Mouse (Mus musculus) midbrain, postnatal 0 days (tissue): Measurements from ENCODE around the gene Bend3. TPM values are rescaled to one million over a fixed set of nuclear protein-coding genes. Genes with fewer than 3 reads are reported as not detected.

ENCODE experiments used
- ATAC-seq: fragments of 200-750 bp; cut with Nextera tagmentation; 2 replicates; pipeline ENCODE4 v1.8.0; 2017; ENCODE audit warnings: moderate number of reproducible peaks, mild to moderate bottlenecking, moderate TSS enrichment, moderate library complexity; ENCODE audit not compliant: low FRiP score
- DNase-seq: peaks from one replicate; pipeline ENCODE4 v3.0.0-alpha.2; 2015; ENCODE audit warnings: low spot score
- H3K27ac ChIP-seq: fragments of 300-500 bp; sonication (generic); 2 replicates; pipeline ENCODE4 v1.5.1; 2014; ENCODE audit warnings: low read depth, mild to moderate bottlenecking, low read length, mixed read lengths
- H3K27me3 ChIP-seq: fragments of 300-500 bp; sonication (generic); 2 replicates; pipeline ENCODE4 v1.6.1; 2014; ENCODE audit warnings: low read length, control low read depth, mixed read lengths; ENCODE audit not compliant: insufficient read depth
- H3K36me3 ChIP-seq: fragments of 300-500 bp; sonication (generic); 2 replicates; pipeline ENCODE4 v1.6.1; 2014; ENCODE audit warnings: low read length, control low read depth, mixed read lengths; ENCODE audit not compliant: insufficient read depth
- H3K4me1 ChIP-seq: fragments of 300-500 bp; sonication (generic); 2 replicates; pipeline ENCODE4 v1.6.1; 2014; ENCODE audit warnings: mild to moderate bottlenecking, control low read depth, antibody characterized with exemption, low read length, mixed read lengths; ENCODE audit not compliant: insufficient read depth
- H3K4me2 ChIP-seq: fragments of 300-500 bp; sonication (generic); 2 replicates; pipeline ENCODE4 v1.6.1; 2014; ENCODE audit warnings: low read depth, mild to moderate bottlenecking, low read length, mixed read lengths; ENCODE audit not compliant: poor library complexity, severe bottlenecking
- H3K4me3 ChIP-seq: fragments of 300-500 bp; sonication (generic); 2 replicates; pipeline ENCODE4 v1.5.1; 2014; ENCODE audit warnings: low read depth, mild to moderate bottlenecking, low read length, moderate library complexity
- H3K9ac ChIP-seq: fragments of 300-500 bp; sonication (generic); replicated peaks from 2 replicates; pipeline ENCODE4 v1.6.1; 2014; ENCODE audit warnings: mild to moderate bottlenecking, low read length, moderate library complexity, mixed read lengths; ENCODE audit not compliant: poor library complexity, severe bottlenecking
- H3K9me3 ChIP-seq: fragments of 300-500 bp; sonication (generic); 2 replicates; pipeline ENCODE4 v1.6.1; 2016; ENCODE audit warnings: low read length, control low read depth
- CTCF ChIP-seq: IDR thresholded peaks from 2 replicates; pipeline ENCODE4 v1.5.1; 2016; ENCODE audit warnings: antibody characterized with exemption, mild to moderate bottlenecking
- WGBS: fragments of 180-500 bp; shearing (Covaris S2); extraction: QIAGEN DNeasy Blood & Tissue Kit; methylation state at CpG from one replicate; pipeline ENCODE4 v1.1.7; 2014; 5-methylcytosine and 5-hydroxymethylcytosine counted together
- polyA plus RNA-seq: library from polyadenylated mRNA; unstranded; fragments of >200 nt; fragmentation: Nextera tagmentation; extraction: Ambion mirVana; gene quantifications from 2 replicates; pipeline ENCODE4 v1.2.1, GENCODE M21; 2015
- total RNA-seq: library from RNA; depleted of rRNA; stranded (reverse); fragments of >200 nt; gene quantifications from 2 replicates; pipeline ENCODE4 v1.2.3, GENCODE M21; 2014

Gene Bend3
- total and polyA plus RNA-seq, 2 experiments from 2014 or later: 3.0 to 10.1 TPM

DNA sequence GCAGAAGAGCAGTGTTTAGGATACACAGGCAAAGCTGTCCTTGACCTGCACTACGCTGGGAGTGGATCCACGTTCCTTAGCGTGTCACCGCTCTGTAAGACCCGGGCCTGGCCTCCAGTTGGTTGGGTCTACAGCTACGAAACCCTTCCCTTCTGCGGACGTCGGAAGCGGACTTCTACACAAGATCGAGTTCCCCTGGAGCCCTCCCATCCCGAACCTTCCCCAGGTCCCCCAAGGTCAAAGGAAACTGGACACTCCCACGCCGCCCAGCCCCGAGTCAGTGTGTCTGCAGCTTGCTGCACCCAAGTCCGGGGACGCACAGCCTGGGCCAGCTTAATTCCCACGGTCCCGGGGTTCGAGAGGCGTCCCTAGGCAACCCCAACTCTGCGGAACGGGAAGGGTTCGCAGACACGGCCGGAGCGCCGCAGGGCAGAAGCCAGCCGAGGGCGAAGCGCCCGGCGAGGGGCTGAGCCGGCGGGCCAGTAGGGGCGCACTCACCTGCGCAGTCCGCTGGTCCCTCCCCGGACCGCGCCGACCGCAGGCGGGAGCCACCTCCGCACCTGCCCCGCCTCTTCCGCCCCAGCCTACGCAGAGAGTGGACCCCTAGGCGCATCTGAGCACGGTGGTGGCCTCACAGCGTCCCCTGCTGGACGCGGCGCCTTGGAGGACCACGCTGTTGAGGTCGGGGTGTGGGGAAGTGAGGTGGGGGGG is 62.0 kb downstream of the Bend3 start, which contains the start of gene 1700021F05Rik:
Gene 1700021F05Rik (minus strand): TSS at position 553 of the 711 bp plus-strand sequence.
- peak within 1 kb of the TSS; percentile 89 for H3K9ac ChIP-seq
- peak; percentile 99 for ATAC-seq
- H3K27me3 ChIP-seq: no peaks in the 10 kb centered on the region
- DNase-seq: peak; percentile 95
- WGBS: under 1% methylated on average over 47 of the region's 56 CpGs
- TF ChIP-seq CTCF: peak; percentile 86
- peaks cover 5% of the 10 kb centered on the region; the same call in 1 of the 2 replicates for H3K4me1 ChIP-seq
- H3K27ac ChIP-seq: peak within 1 kb of the TSS; percentile 74
- peak within 1 kb of the TSS; percentile 58 for H3K4me2 ChIP-seq
- no peaks in the 10 kb centered on the region for H3K9me3 ChIP-seq
- H3K36me3 ChIP-seq: 0 out of 2 replicates have a peak, but pooled peaks cover 2% of the 10 kb centered on the region
- H3K4me3 ChIP-seq: peak within 1 kb of the TSS; percentile 87

DNA sequence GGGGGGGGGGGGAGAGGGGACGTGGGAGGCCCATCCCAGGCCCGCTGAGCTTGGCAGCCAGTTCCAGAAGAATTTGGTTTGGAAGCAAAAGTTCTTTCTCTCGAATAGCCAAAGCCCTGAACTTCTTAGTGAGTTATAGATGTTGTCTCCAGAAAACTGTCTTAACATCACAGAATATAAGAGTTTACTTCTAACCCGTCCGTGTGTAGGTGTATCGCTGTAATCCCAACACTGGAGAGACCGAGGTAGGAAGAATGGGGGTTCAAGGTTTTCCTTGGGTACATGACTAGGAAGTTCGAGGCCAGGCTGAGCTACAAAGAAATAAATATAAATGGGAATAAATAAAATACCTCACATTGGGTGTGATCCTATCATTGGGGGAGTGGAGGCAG is 62.5 kb downstream of the Bend3 start:
- peak overlapping the region; percentile 58; the same call in 1 of the 2 replicates for H3K4me2 ChIP-seq
- H3K4me1 ChIP-seq: peaks cover 5% of the 10 kb centered on the region; the same call in 1 of the 2 replicates
- H3K9ac ChIP-seq: no peak overlapping the region
- 55% methylated on average over 7 of the region's 8 CpGs for WGBS
- TF ChIP-seq CTCF: no peak
- H3K9me3 ChIP-seq: no peaks in the 10 kb centered on the region
- H3K36me3 ChIP-seq: no peaks in the 10 kb centered on the region
- H3K27ac ChIP-seq: no peak overlapping the region
- ATAC-seq (peak; percentile 9; the same call in 1 of the 2 replicates), DNase-seq (no peak)
- H3K4me3 ChIP-seq: peak overlapping the region; percentile 87; the same call in 1 of the 2 replicates
- H3K27me3 ChIP-seq: no peaks in the 10 kb centered on the region

DNA sequence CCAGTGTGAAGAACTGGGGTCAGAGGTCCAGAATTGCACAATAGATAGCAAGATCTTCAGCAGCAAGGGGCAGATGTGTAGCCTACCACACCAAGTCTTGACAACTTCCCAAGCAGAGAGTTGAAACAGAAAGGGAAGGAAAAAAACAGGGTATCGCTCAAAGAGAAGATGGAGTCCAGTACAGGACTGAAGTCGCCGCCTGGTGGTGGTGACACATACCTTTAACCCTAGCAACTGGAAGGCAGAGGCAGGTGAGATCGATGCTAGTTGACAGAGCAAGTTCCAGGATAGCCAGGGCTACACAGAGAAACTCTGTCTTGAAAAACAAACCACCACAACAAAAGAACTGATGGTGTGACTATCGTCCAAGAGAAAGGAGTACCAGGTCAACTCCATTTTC is 70.8 kb downstream of the Bend3 start:
- DNase-seq: no peak
- Histone ChIP-seq H3K4me1 (no peaks in the 10 kb centered on the region), H3K4me2 (no peak overlapping the region), H3K27ac (no peak overlapping the region), H3K36me3 (no peaks in the 10 kb centered on the region), H3K27me3 (no peaks in the 10 kb centered on the region), H3K9ac (no peak overlapping the region), H3K9me3 (no peaks in the 10 kb centered on the region), H3K4me3 (no peak overlapping the region)
- no peak for ATAC-seq
- 66% methylated on average over 5 of the region's 5 CpGs for WGBS
- TF ChIP-seq CTCF: peak; percentile 36

DNA sequence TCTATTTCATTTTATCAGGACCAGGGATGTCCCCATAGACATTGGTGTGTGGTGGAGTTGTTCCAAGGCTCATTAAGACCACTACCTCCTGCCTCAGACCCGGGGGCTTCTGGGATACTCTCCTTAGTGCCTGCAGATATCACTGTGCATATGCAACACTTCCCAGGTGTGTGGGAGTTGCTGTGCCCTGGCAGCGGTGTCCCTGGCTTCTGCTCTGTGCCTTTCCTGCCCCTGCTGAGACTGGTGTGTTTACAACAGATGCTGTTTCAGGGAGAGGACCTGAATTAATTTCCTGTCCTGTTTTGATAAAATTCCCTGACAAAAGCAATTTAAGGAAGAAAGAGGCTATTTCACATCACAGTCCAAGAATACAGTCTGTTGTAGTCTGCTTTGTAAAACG is 72.3 kb downstream of the Bend3 start:
- H3K9me3 ChIP-seq: no peaks in the 10 kb centered on the region
- no peak for TF ChIP-seq CTCF
- H3K4me1 ChIP-seq: no peaks in the 10 kb centered on the region
- no peaks in the 10 kb centered on the region for H3K36me3 ChIP-seq
- H3K4me3 ChIP-seq: no peak overlapping the region
- H3K4me2 ChIP-seq: no peak overlapping the region
- no peak overlapping the region for H3K9ac ChIP-seq
- DNase-seq: no peak
- no peak overlapping the region for H3K27ac ChIP-seq
- ATAC-seq: no peak
- no peaks in the 10 kb centered on the region for H3K27me3 ChIP-seq
- WGBS: 36% methylated on average over 3 of the region's 3 CpGs

- Histone ChIP-seq H3K36me3 (no peaks in the 10 kb centered on the region), H3K27ac (no peak overlapping the region), H3K4me2 (no peak overlapping the region), H3K9me3 (no peaks in the 10 kb centered on the region), H3K4me1 (no peaks in the 10 kb centered on the region), H3K9ac (no peak overlapping the region), H3K27me3 (no peaks in the 10 kb centered on the region), H3K4me3 (no peak overlapping the region)
- no peak for TF ChIP-seq CTCF
- DNase-seq: peak; percentile 32
- ATAC-seq: peak; percentile 52; the same call in 1 of the 2 replicates
- 35% methylated on average over 3 of the region's 3 CpGs for WGBS
These were observed 72.8 kb downstream of the Bend3 start for GRCm38 (mm10) chr10:43551388-43551787.

GRCm38 (mm10) chr10:43557630-43558165 is 79.1 kb downstream of the Bend3 start:
- TF ChIP-seq CTCF: no peak
- H3K4me1 ChIP-seq: no peaks in the 10 kb centered on the region
- H3K9ac ChIP-seq: no peak overlapping the region
- H3K36me3 ChIP-seq: no peaks in the 10 kb centered on the region
- H3K9me3 ChIP-seq: no peaks in the 10 kb centered on the region
- ATAC-seq (no peak), DNase-seq (no peak)
- 90% methylated on average over 5 of the region's 5 CpGs for WGBS
- no peaks in the 10 kb centered on the region for H3K27me3 ChIP-seq
- no peak overlapping the region for H3K4me3 ChIP-seq
- H3K27ac ChIP-seq: no peak overlapping the region
- H3K4me2 ChIP-seq: no peak overlapping the region
